Mouse (Mus musculus) spleen, adult 2 months (tissue): Measurements from ENCODE around the gene Boc.

Experiments
- CTCF ChIP-seq: fragments of 200-500 bp; IDR thresholded peaks from 2 replicates; pipeline ENCODE4 v1.5.1; 2011; ENCODE audit warnings: mild to moderate bottlenecking, inconsistent platforms; ENCODE audit not compliant: insufficient read depth, insufficient read length, insufficient replicate concordance; ENCODE audit errors: extremely low read depth
- POLR2A ChIP-seq: fragments of 200-500 bp; IDR thresholded peaks from 2 replicates; pipeline ENCODE4 v1.6.1; 2011; ENCODE audit warnings: low read depth, low read length, inconsistent platforms

DNA sequence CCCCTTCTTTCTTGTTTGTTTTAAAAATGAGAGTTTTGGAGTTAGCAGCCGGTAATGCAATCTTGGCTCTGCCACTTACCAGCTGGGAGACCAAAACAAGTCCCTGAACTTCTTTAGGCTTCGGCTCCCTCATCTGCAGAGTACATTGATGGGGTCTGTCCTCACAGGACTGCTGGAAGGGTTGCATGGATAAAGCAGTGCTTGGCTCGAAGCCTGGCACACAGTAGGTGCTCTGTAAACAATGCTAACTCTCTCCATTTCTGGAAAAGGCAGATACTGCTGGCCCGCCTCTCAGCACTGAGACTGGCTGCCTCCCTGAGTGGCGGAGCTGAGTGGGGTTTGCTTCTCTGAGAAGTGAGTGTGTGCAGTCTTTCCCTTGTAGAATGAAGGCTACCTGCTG is 7.2 kb downstream of the Boc start:
- TF ChIP-seq POLR2A (no peak), CTCF (no peak)
